16 mouse cellular contexts compared by ENCODE assay signal in the genomic region with DNA sequence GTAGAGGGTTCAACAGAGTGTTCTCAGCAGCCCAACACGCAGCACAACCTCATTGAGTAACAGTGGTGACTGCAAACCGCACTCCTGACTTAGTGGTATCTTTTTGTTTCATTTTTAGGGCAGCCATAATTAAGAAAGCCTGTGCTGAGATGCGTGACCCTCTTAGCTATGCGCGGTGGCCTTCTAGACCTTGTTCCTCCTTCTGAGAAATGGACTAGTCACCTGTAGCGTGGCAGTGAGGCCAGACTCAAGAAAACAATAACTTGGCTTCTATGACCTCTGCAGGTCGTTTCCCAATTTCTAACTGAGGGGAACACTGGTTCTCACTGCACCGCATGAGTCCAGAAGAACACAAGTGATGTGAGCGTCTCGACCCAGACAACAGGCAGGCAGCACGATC. TPM values are rescaled to one million over a fixed set of nuclear protein-coding genes. Genes with fewer than 3 reads are reported as not detected.
"Had no signal": no experiment of that assay in that cellular context is flagged by ENCODE, and none has a peak within 500 bp of the region (broad histone marks: within the 10 kb centered on the region; RNA-seq: fewer than 3 reads in every experiment).

No protein-coding gene starts in this region.

- H3K9me3 ChIP-seq: limb, embryonic 10.5 days; liver, embryonic 13.5 days; lung, embryonic 15.5 days; megakaryocyte, embryonic 14.5 days; midbrain, embryonic 12.5 days; neural tube, embryonic 15.5 days had no signal

- H3K27ac ChIP-seq: left cerebral cortex, adult 2 months; limb, embryonic 10.5 days; liver, embryonic 13.5 days; lung, embryonic 15.5 days; macrophage; midbrain, embryonic 12.5 days; neural tube, embryonic 15.5 days had no signal

- H3K4me2 ChIP-seq: liver, embryonic 13.5 days; lung, embryonic 15.5 days; midbrain, embryonic 12.5 days; neural tube, embryonic 15.5 days had no signal

- H3K27me3 ChIP-seq: liver, embryonic 13.5 days; lung, embryonic 15.5 days; megakaryocyte, embryonic 14.5 days; midbrain, embryonic 12.5 days; neural tube, embryonic 15.5 days had no signal

- H3K4me1 ChIP-seq: limb, embryonic 10.5 days; midbrain, embryonic 12.5 days had no signal

- H3K4me3 ChIP-seq: left cerebral cortex, adult 2 months; limb, embryonic 10.5 days; liver, embryonic 13.5 days; lung, embryonic 15.5 days; megakaryocyte, embryonic 14.5 days; midbrain, embryonic 12.5 days; neural tube, embryonic 15.5 days had no signal

- H3K9ac ChIP-seq: liver, embryonic 13.5 days; liver, postnatal 0 days; lung, embryonic 15.5 days; midbrain, embryonic 12.5 days; neural tube, embryonic 15.5 days had no signal

- ATAC-seq: liver, postnatal 0 days had no signal

- DNase-seq: kidney, adult 9 months; kidney, postnatal 10 days; kidney, postnatal 4 days; liver, embryonic 13.5 days; liver, postnatal 0 days; lung, postnatal 14 days; right cerebral cortex, adult 18-20 months; right cerebral cortex, postnatal 25 days; thymus, postnatal 36 days had no signal

RNA-seq across cellular contexts. Expression of a gene that starts 56.7 kb away (rescaled TPM):
- polyA plus RNA-seq: liver, postnatal 0 days; macrophage had no signal
